Mouse (Mus musculus) G1E (cell line): ENCODE results near the gene Filip1l. TPM values are rescaled to one million over a fixed set of nuclear protein-coding genes. Genes with fewer than 3 reads are reported as not detected.

Experiments
- ATAC-seq: 2 replicates; pipeline ENCODE4 v1.8.0; 2016; ENCODE audit warnings: mild to moderate bottlenecking; ENCODE audit not compliant: insufficient number of reproducible peaks, poor library complexity, low FRiP score, severe bottlenecking; ENCODE audit errors: extremely low read depth
- DNase-seq: peaks from one replicate; pipeline ENCODE4 v3.0.0; 2012; ENCODE audit warnings: low spot score
- H3K27me3 ChIP-seq: 2 replicates; pipeline ENCODE4 v1.6.1; 2012; ENCODE audit warnings: mild to moderate bottlenecking, low read length, inconsistent platforms; ENCODE audit not compliant: insufficient read depth
- H3K36me3 ChIP-seq: replicated peaks from 2 replicates; pipeline ENCODE3; 2012; ENCODE audit warnings: mild to moderate bottlenecking, inconsistent platforms
- H3K4me1 ChIP-seq: 2 replicates; pipeline ENCODE4 v1.6.1; 2012; ENCODE audit warnings: low read depth, low read length, inconsistent platforms, mixed read lengths; ENCODE audit not compliant: insufficient read depth
- H3K4me3 ChIP-seq: 2 replicates; pipeline ENCODE4 v1.5.1; 2012; ENCODE audit warnings: low read depth, mild to moderate bottlenecking, inconsistent platforms, low read length, moderate library complexity, mixed read lengths
- H3K9me3 ChIP-seq: replicated peaks from 2 replicates; pipeline ENCODE4 v1.6.1; 2012; ENCODE audit warnings: inconsistent platforms
- CTCF ChIP-seq: IDR thresholded peaks from 2 replicates; pipeline ENCODE4 v1.5.1; 2012; ENCODE audit warnings: low read depth, low read length, inconsistent platforms, mixed read lengths
- GATA1 ChIP-seq: IDR thresholded peaks from 2 replicates; pipeline ENCODE4 v1.6.1; 2012; ENCODE audit warnings: borderline replicate concordance, low read length, inconsistent platforms, mixed read lengths
- GATA2 ChIP-seq: IDR thresholded peaks from 2 replicates; pipeline ENCODE4 v1.6.1; 2012; ENCODE audit warnings: low read depth, low read length, inconsistent platforms, borderline replicate concordance
- POLR2AphosphoS5 ChIP-seq: IDR thresholded peaks from 2 replicates; pipeline ENCODE4 v1.6.1; 2012; ENCODE audit warnings: low read depth, low read length, inconsistent platforms; ENCODE audit not compliant: insufficient replicate concordance
- TAL1 ChIP-seq: conservative IDR thresholded peaks from 2 replicates; pipeline ENCODE4 v1.6.1; 2012; ENCODE audit warnings: low read depth, low read length, inconsistent platforms, mixed read lengths
- polyA plus RNA-seq: library from polyadenylated mRNA; stranded (reverse); fragments of >175 nt; gene quantifications from 2 replicates; pipeline ENCODE4 v1.2.3, GENCODE M21; 2012
- total RNA-seq, 2 experiments: library from RNA; stranded (forward) in 1 of 2; stranded (reverse) in 1 of 2; fragments of 200-1000 nt in 1 of 2; fragments of >200 nt in 1 of 2; fragmentation: Nextera tagmentation in 1 of 2; gene quantifications; 2 replicates each; pipeline ENCODE4 v1.2.3; 2014 to 2017

The Filip1l gene
- total and polyA plus RNA-seq, 3 experiments: 0.01 to 0.22 TPM; not detected in 1

- ATAC-seq (no peak), DNase-seq (no peak)
- Histone ChIP-seq H3K9me3 (no peaks in the 10 kb centered on the region), H3K4me3 (no peak overlapping the region), H3K4me1 (no peaks in the 10 kb centered on the region), H3K27me3 (no peaks in the 10 kb centered on the region), H3K36me3 (peaks cover 22% of the 10 kb centered on the region)
- TF ChIP-seq POLR2AphosphoS5 (no peak), TAL1 (no peak), CTCF (no peak), GATA2 (no peak), GATA1 (no peak)
Measured at GRCm38 (mm10) chr16:57440706-57441437, 88.0 kb downstream of the Filip1l start.

GRCm38 (mm10) chr16:57445096-57446094 lies 92.5 kb downstream of the Filip1l start:
- H3K4me1 ChIP-seq: no peaks in the 10 kb centered on the region
- no peaks in the 10 kb centered on the region for H3K27me3 ChIP-seq
- TF ChIP-seq GATA1 (no peak), CTCF (no peak), POLR2AphosphoS5 (no peak), GATA2 (no peak)
- no peak overlapping the region for H3K4me3 ChIP-seq
- peaks cover 10% of the 10 kb centered on the region for H3K36me3 ChIP-seq
- no peak for DNase-seq
- peaks cover 6% of the 10 kb centered on the region for H3K9me3 ChIP-seq
- no peak for ATAC-seq

GRCm38 (mm10) chr16:57453009-57453408 lies 100.1 kb downstream of the Filip1l start:
- no peak for TF ChIP-seq CTCF
- DNase-seq (no peak), ATAC-seq (no peak)
- peaks cover 6% of the 10 kb centered on the region for H3K9me3 ChIP-seq
- H3K4me1 ChIP-seq: no peaks in the 10 kb centered on the region
- no peaks in the 10 kb centered on the region for H3K27me3 ChIP-seq
- H3K4me3 ChIP-seq: no peak overlapping the region
- peaks cover 10% of the 10 kb centered on the region for H3K36me3 ChIP-seq

- ATAC-seq: no peak
- no peaks in the 10 kb centered on the region for H3K4me1 ChIP-seq
- H3K27me3 ChIP-seq: no peaks in the 10 kb centered on the region
- TF ChIP-seq GATA2 (no peak), TAL1 (no peak), POLR2AphosphoS5 (no peak), GATA1 (no peak), CTCF (no peak)
- no peak for DNase-seq
- H3K4me3 ChIP-seq: no peak overlapping the region
- H3K36me3 ChIP-seq: peaks cover 10% of the 10 kb centered on the region
- no peaks in the 10 kb centered on the region for H3K9me3 ChIP-seq
Measured at GRCm38 (mm10) chr16:57454106-57454763, 101.3 kb downstream of the Filip1l start.

- no peak for DNase-seq
- ATAC-seq: no peak
- no peak overlapping the region for H3K4me3 ChIP-seq
- TF ChIP-seq TAL1 (no peak), GATA2 (no peak), GATA1 (no peak)
- no peaks in the 10 kb centered on the region for H3K27me3 ChIP-seq
- no peaks in the 10 kb centered on the region for H3K9me3 ChIP-seq
- H3K4me1 ChIP-seq: no peaks in the 10 kb centered on the region
- H3K36me3 ChIP-seq: peaks cover 10% of the 10 kb centered on the region
Measured at GRCm38 (mm10) chr16:57455573-57455972, 102.7 kb downstream of the Filip1l start.

GRCm38 (mm10) chr16:57456003-57456402 lies 103.1 kb downstream of the Filip1l start:
- H3K27me3 ChIP-seq: no peaks in the 10 kb centered on the region
- H3K9me3 ChIP-seq: no peaks in the 10 kb centered on the region
- H3K4me1 ChIP-seq: no peaks in the 10 kb centered on the region
- H3K4me3 ChIP-seq: no peak overlapping the region
- no peak for ATAC-seq
- no peak for DNase-seq
- TF ChIP-seq TAL1: no peak
- no peak for TF ChIP-seq POLR2AphosphoS5
- no peak for TF ChIP-seq GATA2
- no peak for TF ChIP-seq CTCF
- no peak for TF ChIP-seq GATA1
- peaks cover 6% of the 10 kb centered on the region for H3K36me3 ChIP-seq
